ENCODE assay signal across 25 mouse cellular contexts in genomic region chr3:55515966-55516365, GRCm38 (mm10). TPM values are rescaled to one million over a fixed set of nuclear protein-coding genes. Genes with fewer than 3 reads are reported as not detected.
DNase-seq lines count a peak whose midpoint lies in the region; ATAC-seq and TF ChIP-seq lines count a peak whose summit lies in the region.
"Had no signal": no experiment of that assay in that cellular context is flagged by ENCODE, and none has a peak within 500 bp of the region (broad histone marks: within the 10 kb centered on the region; RNA-seq: fewer than 3 reads in every experiment).

No protein-coding gene starts in this region.

- peak; percentile 19 for DNase-seq in kidney, adult 2 months
- no peak for DNase-seq in kidney, adult 18-20 months
- no peak for DNase-seq in midbrain, embryonic 11.5 days (ENCODE audit: low spot score, missing footprints)
- DNase-seq in midbrain, postnatal 0 days (ENCODE audit: low spot score) = no peak
- DNase-seq in left cerebral cortex, postnatal 10 days (ENCODE audit: extremely low spot score in 1 of 2, low spot score in 2 of 2) = no peak
- DNase-seq: adrenal gland, adult 2 months; adrenal gland, postnatal 25 days; cerebellum, adult 18-20 months; cerebellum, adult 9-11 months; cerebellum, postnatal 36 days; forebrain, postnatal 0 days; gastrocnemius, adult 2 months; gastrocnemius, postnatal 25 days; heart, postnatal 10 days; heart, postnatal 4 days had no signal

- H3K27me3 ChIP-seq in kidney, adult 2 months (replicated peaks; ENCODE audit: control insufficient read depth, insufficient read depth, low read length) = no peaks in the 10 kb centered on the region; the same call in 1 of the 2 replicates
- H3K27me3 ChIP-seq in midbrain, embryonic 13.5 days = no peaks in the 10 kb centered on the region
- no peaks in the 10 kb centered on the region for H3K27me3 ChIP-seq in midbrain, embryonic 11.5 days (ENCODE audit: control insufficient read depth, insufficient read depth, low read length)
- no peaks in the 10 kb centered on the region for H3K27me3 ChIP-seq in limb, embryonic 12.5 days
- H3K27me3 ChIP-seq in midbrain, postnatal 0 days (ENCODE audit: insufficient read depth, low read length) = no peaks in the 10 kb centered on the region
- H3K27me3 ChIP-seq: embryonic facial prominence, embryonic 13.5 days; forebrain, embryonic 13.5 days; hindbrain, embryonic 12.5 days had no signal

- H3K36me3 ChIP-seq in kidney, adult 2 months (ENCODE audit: control insufficient read depth, insufficient read depth, low read length) = no peaks in the 10 kb centered on the region
- peaks cover 30% of the 10 kb centered on the region for H3K36me3 ChIP-seq in midbrain, embryonic 13.5 days
- no peaks in the 10 kb centered on the region for H3K36me3 ChIP-seq in midbrain, embryonic 11.5 days (ENCODE audit: control insufficient read depth, insufficient read depth, low read length)
- H3K36me3 ChIP-seq in limb, embryonic 12.5 days = no peaks in the 10 kb centered on the region
- peaks cover 15% of the 10 kb centered on the region for H3K36me3 ChIP-seq in midbrain, postnatal 0 days (ENCODE audit: insufficient read depth, low read length)
- H3K36me3 ChIP-seq: embryonic facial prominence, embryonic 13.5 days; heart, embryonic 10.5 days had no signal

- ATAC-seq in midbrain, embryonic 13.5 days = no peak
- ATAC-seq in midbrain, embryonic 11.5 days (ENCODE audit: low FRiP score) = no peak
- ATAC-seq in limb, embryonic 12.5 days (ENCODE audit: insufficient number of reproducible peaks, insufficient read depth, low FRiP score, low TSS enrichment, low read depth) = no peak
- ATAC-seq in midbrain, postnatal 0 days (ENCODE audit: low FRiP score) = no peak
- ATAC-seq: forebrain, embryonic 13.5 days; forebrain, postnatal 0 days; hindbrain, embryonic 16.5 days had no signal

- no peak overlapping the region for H3K4me3 ChIP-seq in kidney, adult 2 months (ENCODE audit: insufficient read depth, low read depth, low read length)
- H3K4me3 ChIP-seq in midbrain, embryonic 13.5 days (replicated peaks) = no peak overlapping the region
- H3K4me3 ChIP-seq in midbrain, embryonic 11.5 days (ENCODE audit: low read depth, low read length) = no peak overlapping the region
- no peak overlapping the region for H3K4me3 ChIP-seq in limb, embryonic 12.5 days (replicated peaks)
- H3K4me3 ChIP-seq in midbrain, postnatal 0 days (ENCODE audit: low read depth, low read length) = no peak overlapping the region
- H3K4me3 ChIP-seq: embryonic facial prominence, embryonic 13.5 days; forebrain, embryonic 13.5 days; gastrocnemius, adult 2 months; heart, embryonic 10.5 days; hindbrain, embryonic 12.5 days had no signal

- no peak overlapping the region for H3K9ac ChIP-seq in midbrain, embryonic 13.5 days (replicated peaks)
- no peak overlapping the region for H3K9ac ChIP-seq in midbrain, embryonic 11.5 days (ENCODE audit: low read length)
- H3K9ac ChIP-seq in limb, embryonic 12.5 days (replicated peaks) = no peak overlapping the region
- H3K9ac ChIP-seq in midbrain, postnatal 0 days (replicated peaks; ENCODE audit: low read length, poor library complexity, severe bottlenecking) = no peak overlapping the region
- H3K9ac ChIP-seq: embryonic facial prominence, embryonic 13.5 days; forebrain, embryonic 13.5 days; forebrain, postnatal 0 days; hindbrain, embryonic 12.5 days had no signal

- no peaks in the 10 kb centered on the region for H3K9me3 ChIP-seq in midbrain, embryonic 13.5 days
- H3K9me3 ChIP-seq in midbrain, embryonic 11.5 days (ENCODE audit: control insufficient read depth, low read length) = no peaks in the 10 kb centered on the region
- no peaks in the 10 kb centered on the region for H3K9me3 ChIP-seq in limb, embryonic 12.5 days
- no peaks in the 10 kb centered on the region for H3K9me3 ChIP-seq in midbrain, postnatal 0 days (ENCODE audit: low read length)
- H3K9me3 ChIP-seq: embryonic facial prominence, embryonic 13.5 days; forebrain, embryonic 13.5 days; heart, embryonic 10.5 days; hindbrain, embryonic 12.5 days had no signal

- TF ChIP-seq POLR2A in kidney, adult 2 months (IDR thresholded peaks at IDR 0.05; ENCODE audit: low read depth, low read length) = no peak

- intact Hi-C loops in left cerebral cortex, postnatal 10 days (cut with DNase I) = no loop called here

- H3K27ac ChIP-seq in kidney, adult 2 months (ENCODE audit: insufficient read depth, low read depth, low read length) = no peak overlapping the region
- H3K27ac ChIP-seq in midbrain, embryonic 13.5 days = 0 out of 2 replicates have a peak overlapping the region, but pooled peaks have one; percentile 19
- no peak overlapping the region for H3K27ac ChIP-seq in midbrain, embryonic 11.5 days (ENCODE audit: low read depth, low read length)
- 0 out of 2 replicates have a peak overlapping the region, but pooled peaks have one; percentile 89 for H3K27ac ChIP-seq in limb, embryonic 12.5 days
- peak overlapping the region; percentile 43; the same call in 1 of the 2 replicates for H3K27ac ChIP-seq in midbrain, postnatal 0 days (ENCODE audit: low read depth, low read length)
- H3K27ac ChIP-seq: forebrain, embryonic 13.5 days; heart, embryonic 10.5 days; hindbrain, embryonic 12.5 days had no signal

- H3K4me1 ChIP-seq in kidney, adult 2 months (ENCODE audit: control insufficient read depth, insufficient read depth, low read length) = no peaks in the 10 kb centered on the region
- H3K4me1 ChIP-seq in midbrain, embryonic 13.5 days (replicated peaks) = peaks cover 22% of the 10 kb centered on the region
- H3K4me1 ChIP-seq in midbrain, embryonic 11.5 days (ENCODE audit: control insufficient read depth, insufficient read depth, low read length) = peaks cover 13% of the 10 kb centered on the region
- peaks cover 57% of the 10 kb centered on the region for H3K4me1 ChIP-seq in limb, embryonic 12.5 days (replicated peaks)
- H3K4me1 ChIP-seq in midbrain, postnatal 0 days (ENCODE audit: insufficient read depth, low read length) = peaks cover 3% of the 10 kb centered on the region; the same call in 1 of the 2 replicates

- no peak for TF ChIP-seq CTCF in kidney, adult 2 months (conservative IDR thresholded peaks at IDR 0.05; ENCODE audit: insufficient read depth, insufficient read length, low read depth, low read length)
- TF ChIP-seq CTCF in midbrain, postnatal 0 days (IDR thresholded peaks at IDR 0.05) = no peak

- WGBS in kidney, adult 2 months = 43% methylated on average over 5 of the region's 5 CpGs
- WGBS in midbrain, embryonic 13.5 days = 57% methylated on average over 5 of the region's 5 CpGs
- 50% methylated on average over 5 of the region's 5 CpGs for WGBS in midbrain, embryonic 11.5 days
- 19% methylated on average over 5 of the region's 5 CpGs for WGBS in limb, embryonic 12.5 days
- WGBS in midbrain, postnatal 0 days = 45% methylated on average over 5 of the region's 5 CpGs

- no peak overlapping the region for H3K4me2 ChIP-seq in midbrain, embryonic 13.5 days (replicated peaks)
- no peak overlapping the region for H3K4me2 ChIP-seq in midbrain, embryonic 11.5 days
- H3K4me2 ChIP-seq in limb, embryonic 12.5 days = no peak overlapping the region
- H3K4me2 ChIP-seq in midbrain, postnatal 0 days (ENCODE audit: low read depth, low read length, poor library complexity, severe bottlenecking) = no peak overlapping the region
- H3K4me2 ChIP-seq: forebrain, embryonic 13.5 days; hindbrain, embryonic 12.5 days had no signal

RNA-seq across cellular contexts. Expression of gene Gm21954, which starts 44.0 kb away (rescaled TPM):
- polyA plus RNA-seq in kidney, adult 2 months (2012; rRNA removed) = not detected in 2 replicates
- polyA plus RNA-seq in midbrain, embryonic 13.5 days (2015; fragmentation: Nextera tagmentation; extraction: Ambion mirVana) = not detected in 2 replicates
- polyA plus RNA-seq in midbrain, embryonic 11.5 days (2014; fragmentation: Nextera tagmentation; extraction: Ambion mirVana) = not detected in 2 replicates
- polyA plus RNA-seq in limb, embryonic 12.5 days (2016; fragmentation: Nextera tagmentation; extraction: Ambion mirVana) = not detected in 2 replicates
- total RNA-seq in midbrain, postnatal 0 days (2014; rRNA removed) = not detected in 2 replicates
- polyA plus RNA-seq in midbrain, postnatal 0 days (2015; fragmentation: Nextera tagmentation; extraction: Ambion mirVana) = not detected in 2 replicates
- total RNA-seq in left cerebral cortex, postnatal 10 days (2021) = not detected
- total RNA-seq: adrenal gland, adult 2 months; adrenal gland, postnatal 25 days; ES-E14; forebrain, postnatal 0 days; gastrocnemius, adult 2 months; gastrocnemius, postnatal 25 days; granulocyte monocyte progenitor cell, adult 5-6 weeks; heart, postnatal 10 days; heart, postnatal 4 days had no signal
- polyA plus RNA-seq: adrenal gland, adult 2 months; embryonic facial prominence, embryonic 13.5 days; forebrain, embryonic 13.5 days; forebrain, postnatal 0 days; heart, embryonic 10.5 days; heart, embryonic 14.5 days; hindbrain, embryonic 12.5 days; hindbrain, embryonic 16.5 days had no signal

Comparison
In these comparisons a context has a peak if more than half of its experiments do, and no peak if none do; other contexts are left out.
1. H3K27ac ChIP-seq: peak in midbrain, embryonic 13.5 days (single experiment), limb, embryonic 12.5 days (single experiment) and midbrain, postnatal 0 days (single experiment); none in kidney, adult 2 months (single experiment) and midbrain, embryonic 11.5 days (single experiment).